Mouse (Mus musculus) limb, embryonic 14.5 days (tissue): ENCODE measurements around the gene Vat1l. TPM values are rescaled to one million over a fixed set of nuclear protein-coding genes. Genes with fewer than 3 reads are reported as not detected.
A peak's percentile ranks its signal among the peaks of the same experiment; 100 is the strongest.

Experiments
- ATAC-seq: fragments of 200-750 bp; cut with Nextera tagmentation; 2 replicates; pipeline ENCODE4 v1.8.0; 2017; ENCODE audit warnings: low read depth, moderate number of reproducible peaks, moderate TSS enrichment; ENCODE audit not compliant: low FRiP score
- DNase-seq: peaks from one replicate; pipeline ENCODE4 v3.0.0-alpha.2; 2015; ENCODE audit warnings: low spot score
- H3K27ac ChIP-seq: fragments of 300-500 bp; sonication (generic); replicated peaks from 2 replicates; pipeline ENCODE4 v1.5.1; 2014; ENCODE audit warnings: low read depth, mild to moderate bottlenecking, low read length, moderate library complexity, mixed read lengths
- H3K27me3 ChIP-seq: fragments of 300-500 bp; sonication (generic); 2 replicates; pipeline ENCODE4 v1.6.1; 2014; ENCODE audit warnings: low read length, mixed read lengths; ENCODE audit not compliant: control insufficient read depth, insufficient read depth
- H3K36me3 ChIP-seq: fragments of 300-500 bp; sonication (generic); 2 replicates; pipeline ENCODE4 v1.6.1; 2014; ENCODE audit warnings: mild to moderate bottlenecking, low read length, moderate library complexity, mixed read lengths; ENCODE audit not compliant: control insufficient read depth, insufficient read depth
- H3K4me1 ChIP-seq: fragments of 300-500 bp; sonication (generic); 2 replicates; pipeline ENCODE4 v1.6.1; 2014; ENCODE audit warnings: antibody characterized with exemption, low read length, mixed read lengths; ENCODE audit not compliant: control insufficient read depth, insufficient read depth
- H3K4me2 ChIP-seq: fragments of 300-500 bp; sonication (generic); replicated peaks from 2 replicates; pipeline ENCODE4 v1.6.1; 2014; ENCODE audit warnings: low read depth, mild to moderate bottlenecking, low read length, moderate library complexity; ENCODE audit not compliant: severe bottlenecking
- H3K4me3 ChIP-seq: fragments of 300-500 bp; sonication (generic); replicated peaks from 2 replicates; pipeline ENCODE4 v1.5.1; 2014; ENCODE audit warnings: low read length
- H3K9ac ChIP-seq: fragments of 300-500 bp; sonication (generic); 2 replicates; pipeline ENCODE4 v1.6.1; 2014; ENCODE audit warnings: mild to moderate bottlenecking, low read depth, low read length, moderate library complexity; ENCODE audit not compliant: severe bottlenecking
- H3K9me3 ChIP-seq: fragments of 300-500 bp; sonication (generic); 2 replicates; pipeline ENCODE4 v1.6.1; 2016; ENCODE audit warnings: low read length; ENCODE audit not compliant: control insufficient read depth
- POLR2A ChIP-seq: fragments of 200-500 bp; IDR thresholded peaks from 2 replicates; pipeline ENCODE4 v1.8.0; 2012; ENCODE audit warnings: inconsistent platforms, mild to moderate bottlenecking, moderate library complexity, borderline replicate concordance; ENCODE audit not compliant: insufficient read depth, insufficient read length; ENCODE audit errors: extremely low read depth
- WGBS: fragments of 180-500 bp; shearing (Covaris S2); extraction: QIAGEN DNeasy Blood & Tissue Kit; methylation state at CpG from one replicate; pipeline ENCODE4 v1.1.7; 2014; 5-methylcytosine and 5-hydroxymethylcytosine counted together
- polyA plus RNA-seq, 2 experiments: library from polyadenylated mRNA; depleted of rRNA in 1 of 2; stranded (reverse) in 1 of 2; unstranded in 1 of 2; fragments of >200 nt; fragmentation: Nextera tagmentation in 1 of 2; extraction: Ambion mirVana in 1 of 2; gene quantifications; 2 replicates each; pipeline versions ENCODE4 v1.2.1 to v1.2.3; 2012 to 2014

Gene Vat1l
- polyA plus RNA-seq, 2 experiments: 3.9 to 9.9 TPM

DNA sequence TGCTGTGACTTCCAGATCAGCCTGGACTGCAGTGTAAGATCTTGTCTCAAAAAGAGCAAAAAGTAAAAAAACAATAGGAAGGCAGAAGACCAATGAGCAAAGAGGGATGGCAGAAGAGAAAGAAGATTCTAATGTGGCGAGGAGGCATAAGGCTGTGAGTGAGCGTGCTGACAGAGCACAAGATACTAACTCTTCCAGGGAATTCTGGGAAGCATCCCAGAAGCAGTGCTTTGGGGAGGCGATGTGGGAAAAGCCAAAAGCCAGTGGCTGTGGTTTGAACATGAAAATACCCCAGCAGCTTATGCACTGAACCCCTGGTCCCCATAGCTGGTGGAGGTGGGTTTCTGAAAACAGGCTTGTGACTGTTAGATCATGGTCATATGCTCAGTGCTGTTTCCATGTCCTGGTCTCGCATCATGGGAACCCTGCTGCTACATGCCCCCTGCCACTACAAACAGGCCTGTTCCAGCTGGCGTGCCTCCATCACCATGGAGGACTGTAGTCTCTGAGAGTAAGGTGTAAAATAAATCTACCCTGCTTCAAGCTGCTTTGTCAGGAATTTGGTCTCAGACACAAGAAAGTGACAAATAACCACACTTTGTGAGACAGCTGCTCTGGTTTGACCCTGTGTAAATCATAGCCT lies 54.4 kb downstream of the Vat1l start:
- TF ChIP-seq POLR2A: no peak
- H3K4me3 ChIP-seq: no peak overlapping the region
- no peaks in the 10 kb centered on the region for H3K9me3 ChIP-seq
- DNase-seq (no peak), ATAC-seq (no peak)
- 72% methylated on average over 5 of the region's 5 CpGs for WGBS
- H3K4me2 ChIP-seq: no peak overlapping the region
- H3K9ac ChIP-seq: no peak overlapping the region
- no peaks in the 10 kb centered on the region for H3K4me1 ChIP-seq
- H3K27ac ChIP-seq: no peak overlapping the region
- no peaks in the 10 kb centered on the region for H3K27me3 ChIP-seq
- no peaks in the 10 kb centered on the region for H3K36me3 ChIP-seq

DNA sequence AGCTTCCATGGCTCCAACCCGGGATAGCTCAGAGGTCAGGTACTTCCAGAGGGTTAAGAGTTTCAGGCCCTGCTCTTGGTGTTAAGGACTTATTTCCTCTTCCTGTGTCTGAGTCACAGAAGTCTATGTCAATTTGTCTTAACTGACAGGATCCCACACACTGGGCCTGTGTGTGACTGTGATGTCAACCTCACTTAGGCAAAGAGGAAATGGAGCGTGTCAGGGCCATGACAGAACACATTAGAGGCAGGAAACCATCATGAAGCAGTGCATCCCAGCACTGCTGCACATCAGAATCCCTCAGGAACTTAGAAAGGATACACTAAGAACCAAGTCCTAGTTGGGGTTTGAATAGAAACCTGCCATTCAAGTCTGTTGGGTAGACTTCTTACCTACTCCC lies 56.9 kb downstream of the Vat1l start:
- WGBS: 63% methylated on average over 2 of the region's 2 CpGs
- Histone ChIP-seq H3K36me3 (no peaks in the 10 kb centered on the region), H3K9ac (no peak overlapping the region), H3K9me3 (no peaks in the 10 kb centered on the region), H3K4me1 (no peaks in the 10 kb centered on the region), H3K27ac (no peak overlapping the region), H3K4me2 (no peak overlapping the region), H3K4me3 (no peak overlapping the region), H3K27me3 (no peaks in the 10 kb centered on the region)
- ATAC-seq (no peak), DNase-seq (no peak)
- no peak for TF ChIP-seq POLR2A

DNA sequence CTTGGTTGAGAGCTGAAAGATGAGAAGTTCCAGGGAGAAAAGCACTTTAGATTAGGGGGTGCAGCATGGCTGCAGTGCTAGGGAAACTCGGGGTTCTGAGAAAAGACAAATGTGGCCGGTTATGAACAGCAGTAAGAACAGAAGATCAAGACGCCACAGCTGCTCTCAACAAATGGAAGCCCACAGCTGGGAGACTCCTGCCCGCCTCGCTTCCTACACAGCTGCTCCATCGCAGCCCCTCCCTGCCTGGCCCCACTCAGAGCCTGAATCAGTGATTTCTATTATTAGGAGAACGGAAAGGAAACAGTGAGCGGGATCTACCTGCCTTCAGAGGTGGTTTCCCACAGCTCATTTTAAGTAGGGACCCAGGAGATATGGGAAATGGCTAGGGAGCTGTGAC lies 69.1 kb downstream of the Vat1l start:
- 73% methylated on average over 8 of the region's 8 CpGs for WGBS
- no peak overlapping the region for H3K4me2 ChIP-seq
- no peaks in the 10 kb centered on the region for H3K4me1 ChIP-seq
- H3K36me3 ChIP-seq: no peaks in the 10 kb centered on the region
- no peak overlapping the region for H3K27ac ChIP-seq
- DNase-seq (no peak), ATAC-seq (peak; percentile 57; the same call in 1 of the 2 replicates)
- TF ChIP-seq POLR2A: no peak
- H3K4me3 ChIP-seq: no peak overlapping the region
- no peaks in the 10 kb centered on the region for H3K27me3 ChIP-seq
- H3K9me3 ChIP-seq: no peaks in the 10 kb centered on the region
- H3K9ac ChIP-seq: no peak overlapping the region

DNA sequence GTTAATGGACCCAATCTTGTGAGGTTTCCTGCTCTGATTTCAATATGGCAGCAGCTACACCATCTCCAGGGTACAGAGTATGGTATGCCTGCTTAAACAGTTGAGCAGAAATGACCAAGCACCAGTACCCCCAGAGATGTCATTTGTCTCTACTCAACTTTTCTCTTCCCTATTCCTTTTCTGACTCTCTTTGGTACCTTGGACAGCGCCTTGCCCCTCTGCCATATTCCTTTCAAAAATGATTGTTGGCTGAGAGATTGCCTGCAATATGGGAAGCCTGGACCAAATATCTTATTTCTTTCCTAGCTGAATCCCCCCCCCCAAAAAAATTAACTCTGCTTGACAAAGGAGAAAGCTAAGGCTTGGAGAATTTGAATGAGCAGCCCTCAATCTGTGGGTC lies 75.7 kb downstream of the Vat1l start:
- WGBS: 65% methylated on average over 1 of the region's 1 CpGs
- Histone ChIP-seq H3K27ac (no peak overlapping the region), H3K9ac (no peak overlapping the region), H3K4me3 (no peak overlapping the region), H3K9me3 (no peaks in the 10 kb centered on the region), H3K27me3 (no peaks in the 10 kb centered on the region), H3K4me1 (no peaks in the 10 kb centered on the region), H3K36me3 (no peaks in the 10 kb centered on the region), H3K4me2 (no peak overlapping the region)
- peak; percentile 17 for DNase-seq
- ATAC-seq: no peak
- no peak for TF ChIP-seq POLR2A

DNA sequence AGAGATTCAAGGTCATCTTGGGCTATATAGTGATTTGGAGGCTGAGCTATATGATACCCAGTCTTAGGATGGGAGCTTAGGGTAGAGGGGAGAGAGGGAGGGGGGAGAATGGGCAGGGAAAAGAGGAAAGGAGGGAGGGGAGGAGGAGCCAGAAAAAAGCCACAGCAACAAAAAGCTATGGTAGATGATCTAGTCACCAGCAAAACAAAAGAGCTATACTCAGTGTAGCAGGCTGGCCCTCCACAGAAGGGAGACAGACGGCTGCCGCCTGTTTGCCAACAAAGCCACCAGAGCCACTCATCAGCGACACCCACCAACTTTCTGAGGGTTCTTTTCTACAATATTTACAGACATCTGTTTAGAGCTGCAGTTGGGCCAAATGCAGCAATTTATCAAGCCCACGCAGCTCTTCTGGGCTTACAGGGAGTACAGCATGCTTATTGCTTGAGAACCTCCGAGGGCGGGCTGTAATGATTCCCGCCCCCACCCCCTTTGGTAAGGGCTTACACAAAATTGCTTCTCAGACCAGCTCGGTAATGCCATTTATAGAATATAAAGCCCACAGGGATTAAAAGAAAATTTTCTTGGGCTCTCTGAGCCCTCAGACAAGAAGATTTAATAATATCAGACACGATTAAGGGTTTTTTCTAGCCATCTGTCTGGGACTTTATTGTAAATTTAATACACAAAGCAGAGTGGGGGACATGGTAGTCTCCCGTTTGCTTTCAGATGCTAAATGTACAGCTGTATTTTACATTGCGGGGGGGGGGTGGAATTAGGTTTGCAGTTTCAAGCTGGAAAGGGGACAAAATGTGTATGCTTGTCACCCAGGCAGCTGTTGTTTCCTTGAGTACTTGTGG lies 89.7 kb downstream of the Vat1l start:
- WGBS: 40% methylated on average over 11 of the region's 11 CpGs
- H3K27ac ChIP-seq: peak overlapping the region; percentile 48; the same call in 1 of the 2 replicates
- DNase-seq: peak; percentile 48
- no peaks in the 10 kb centered on the region for H3K9me3 ChIP-seq
- no peak overlapping the region for H3K9ac ChIP-seq
- no peaks in the 10 kb centered on the region for H3K27me3 ChIP-seq
- no peak overlapping the region for H3K4me3 ChIP-seq
- ATAC-seq: peak; percentile 82
- no peak overlapping the region; the same call in 1 of the 2 replicates for H3K4me2 ChIP-seq
- TF ChIP-seq POLR2A: no peak
- H3K36me3 ChIP-seq: no peaks in the 10 kb centered on the region
- H3K4me1 ChIP-seq: peaks cover 5% of the 10 kb centered on the region; the same call in 1 of the 2 replicates
